Mouse (Mus musculus) lung, adult 2 months (tissue): Measurements from ENCODE around the gene Rbms3.

Source experiments
- CTCF ChIP-seq: fragments of 200-500 bp; IDR thresholded peaks from 2 replicates; pipeline ENCODE4 v1.5.1; 2011; ENCODE audit warnings: mild to moderate bottlenecking, low read length, control low read depth; ENCODE audit not compliant: insufficient read depth
- POLR2A ChIP-seq: fragments of 200-500 bp; IDR thresholded peaks from 2 replicates; pipeline ENCODE4 v1.6.1; 2011; ENCODE audit warnings: low read depth, mild to moderate bottlenecking, control low read depth, low read length, borderline replicate concordance; ENCODE audit errors: extremely low read depth

GRCm38 (mm10) chr9:116871576-116871975, 758.1 kb downstream of the Rbms3 start:
- TF ChIP-seq POLR2A, result no peak
- no peak for TF ChIP-seq CTCF
